Mouse (Mus musculus): ENCODE measurements around the gene Tmem196. TPM values are rescaled to one million over a fixed set of nuclear protein-coding genes. Genes with fewer than 3 reads are reported as not detected.

Tmem196 gene
- polyA plus RNA-seq (2012; rRNA removed) = 2.8 and 4.8 TPM in 2 replicates

DNA sequence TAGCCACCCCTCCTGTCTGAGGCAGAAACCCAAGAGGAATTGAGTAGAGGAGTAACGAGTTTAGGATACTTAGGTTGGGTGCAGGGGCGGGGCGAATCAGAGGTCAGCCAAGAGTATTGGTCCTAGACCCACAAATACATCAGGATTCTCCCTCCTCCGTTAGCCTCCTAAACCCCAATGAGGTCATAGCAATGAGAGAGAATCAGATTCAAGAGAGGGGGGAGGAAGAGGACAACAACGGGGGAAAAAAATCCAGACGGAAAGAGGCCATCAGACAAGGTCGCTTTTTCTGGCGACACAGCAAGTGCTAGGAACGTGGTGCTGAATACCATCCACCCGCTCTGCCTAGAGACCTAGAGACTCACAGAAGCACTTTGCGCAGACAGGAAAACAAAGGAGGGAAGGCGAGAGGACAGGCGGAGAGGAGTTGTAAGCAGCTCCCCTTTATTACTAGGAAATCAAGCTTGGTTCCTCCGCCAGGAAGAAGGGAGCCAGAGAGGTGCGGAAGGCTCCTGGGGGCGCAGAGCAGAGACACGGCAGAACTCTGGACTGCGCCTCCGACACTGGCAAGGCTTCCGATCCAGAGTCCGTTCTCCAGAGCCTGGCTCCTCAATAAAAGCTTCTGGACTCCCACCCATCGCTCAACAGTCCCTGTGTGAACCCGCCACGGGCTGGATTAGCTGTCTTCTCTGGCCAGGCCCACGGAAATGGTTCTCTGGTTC is at the start of gene Tmem196:
Gene Tmem196, plus strand, starts transcription at position 234 of the 722 bp plus-strand sequence.
- peak; percentile 80 for DNase-seq (ENCODE audit: low read depth)
- 0 out of 2 replicates have a peak, but pooled peaks have one; percentile 8 for TF ChIP-seq POLR2A (IDR thresholded peaks at IDR 0.05; ENCODE audit: borderline replicate concordance, extremely low read depth, insufficient read depth, insufficient read length, poor library complexity, severe bottlenecking)
- TF ChIP-seq CTCF (IDR thresholded peaks at IDR 0.05; ENCODE audit: borderline replicate concordance, extremely low read depth, insufficient read depth, insufficient read length) = no peak

GRCm38 (mm10) chr12:119946311-119946692 is 680 bp downstream of the Tmem196 start:
- peak; percentile 56 for DNase-seq (ENCODE audit: low read depth)
- TF ChIP-seq CTCF (IDR thresholded peaks at IDR 0.05; ENCODE audit: borderline replicate concordance, extremely low read depth, insufficient read depth, insufficient read length) = no peak
- peak; percentile 16; the same call in 1 of the 2 replicates for TF ChIP-seq POLR2A (IDR thresholded peaks at IDR 0.05; ENCODE audit: borderline replicate concordance, extremely low read depth, insufficient read depth, insufficient read length, poor library complexity, severe bottlenecking)

DNA sequence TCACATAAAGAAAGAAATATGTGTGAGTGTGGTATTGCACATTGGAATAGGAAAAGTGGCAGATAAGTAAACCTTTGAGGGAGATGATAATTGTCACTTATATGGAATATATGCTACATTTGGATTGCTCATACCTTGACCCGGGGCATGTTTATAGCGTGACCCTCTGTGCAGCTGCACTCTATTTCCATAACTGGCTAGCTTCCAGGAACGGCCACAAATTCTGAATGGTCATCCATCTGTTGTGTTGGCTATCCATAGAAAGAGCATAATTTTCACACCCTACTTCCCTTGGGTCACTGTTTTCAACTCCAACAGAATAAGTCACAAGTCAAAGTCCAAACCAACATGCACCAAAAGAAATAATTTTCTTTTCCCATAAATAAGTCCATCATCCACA is 11.4 kb downstream of the Tmem196 start:
- TF ChIP-seq POLR2A (IDR thresholded peaks at IDR 0.05; ENCODE audit: borderline replicate concordance, extremely low read depth, insufficient read depth, insufficient read length, poor library complexity, severe bottlenecking) (no peak), CTCF (IDR thresholded peaks at IDR 0.05; ENCODE audit: borderline replicate concordance, extremely low read depth, insufficient read depth, insufficient read length) (no peak)
- peak; percentile 24 for DNase-seq (ENCODE audit: low read depth)

DNA sequence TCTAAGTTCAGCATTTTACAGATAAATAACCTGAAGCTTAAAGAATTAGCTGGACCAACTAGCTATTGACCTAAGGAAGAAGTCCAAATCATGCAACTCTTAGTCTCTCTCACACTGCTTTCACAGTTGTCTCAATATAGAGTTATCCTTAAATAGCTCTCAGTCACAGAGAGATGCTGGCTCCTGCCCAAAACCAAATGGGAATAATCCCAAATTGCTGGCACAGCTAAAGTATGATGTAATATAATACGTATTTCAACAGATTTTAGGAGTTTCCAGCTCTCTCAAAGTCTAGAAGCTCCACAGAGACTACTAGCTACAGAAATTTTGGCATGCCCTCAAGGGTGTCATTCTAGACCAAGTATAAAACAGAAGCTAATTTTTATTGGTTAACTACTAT is 15.1 kb downstream of the Tmem196 start:
- TF ChIP-seq POLR2A (IDR thresholded peaks at IDR 0.05; ENCODE audit: borderline replicate concordance, extremely low read depth, insufficient read depth, insufficient read length, poor library complexity, severe bottlenecking) = no peak
- no peak for TF ChIP-seq CTCF (IDR thresholded peaks at IDR 0.05; ENCODE audit: borderline replicate concordance, extremely low read depth, insufficient read depth, insufficient read length)
- DNase-seq (ENCODE audit: low read depth) = peak; percentile 69

DNA sequence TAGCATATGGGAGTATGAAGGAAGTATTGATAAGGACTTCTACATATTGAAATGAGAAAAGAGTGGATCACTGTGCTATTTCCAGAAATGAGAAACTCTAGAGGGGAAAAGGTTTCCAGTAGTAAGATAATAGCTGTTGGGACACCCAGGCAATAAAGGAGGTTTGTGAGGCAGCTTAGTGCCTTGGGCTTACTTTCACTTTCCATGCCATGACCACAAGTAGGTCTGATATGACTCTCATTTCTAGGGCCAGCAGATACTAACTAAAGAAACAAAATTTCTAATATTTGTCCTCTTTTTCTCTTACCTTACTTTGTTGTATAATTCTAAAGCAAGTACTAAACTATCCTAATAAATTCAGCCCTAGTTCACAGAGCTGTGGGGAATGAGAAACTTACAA is 19.8 kb downstream of the Tmem196 start:
- no peak for DNase-seq (ENCODE audit: low read depth)
- TF ChIP-seq POLR2A (IDR thresholded peaks at IDR 0.05; ENCODE audit: borderline replicate concordance, extremely low read depth, insufficient read depth, insufficient read length, poor library complexity, severe bottlenecking) (no peak), CTCF (IDR thresholded peaks at IDR 0.05; ENCODE audit: borderline replicate concordance, extremely low read depth, insufficient read depth, insufficient read length) (no peak)

DNA sequence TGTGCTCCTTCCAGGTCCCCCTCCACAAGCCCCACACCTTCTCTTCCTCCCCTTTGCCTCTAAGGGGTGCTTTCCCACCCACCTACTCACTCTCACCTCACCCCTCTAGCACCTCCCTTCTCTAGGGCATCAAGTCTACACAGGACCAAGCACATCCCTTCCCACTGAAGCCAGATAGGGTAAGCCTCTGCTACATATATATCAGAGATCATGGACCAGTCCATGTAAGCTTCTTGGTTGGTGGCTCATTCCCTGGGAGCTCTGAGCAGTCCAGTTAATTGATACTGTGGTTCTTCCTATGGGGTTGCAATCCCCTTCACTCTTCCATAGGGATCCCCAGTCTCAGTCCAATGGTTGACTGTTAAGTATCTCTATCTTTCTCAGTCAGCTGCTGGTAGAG is 24.4 kb downstream of the Tmem196 start:
- TF ChIP-seq POLR2A (IDR thresholded peaks at IDR 0.05; ENCODE audit: borderline replicate concordance, extremely low read depth, insufficient read depth, insufficient read length, poor library complexity, severe bottlenecking) (no peak), CTCF (IDR thresholded peaks at IDR 0.05; ENCODE audit: borderline replicate concordance, extremely low read depth, insufficient read depth, insufficient read length) (no peak)

DNA sequence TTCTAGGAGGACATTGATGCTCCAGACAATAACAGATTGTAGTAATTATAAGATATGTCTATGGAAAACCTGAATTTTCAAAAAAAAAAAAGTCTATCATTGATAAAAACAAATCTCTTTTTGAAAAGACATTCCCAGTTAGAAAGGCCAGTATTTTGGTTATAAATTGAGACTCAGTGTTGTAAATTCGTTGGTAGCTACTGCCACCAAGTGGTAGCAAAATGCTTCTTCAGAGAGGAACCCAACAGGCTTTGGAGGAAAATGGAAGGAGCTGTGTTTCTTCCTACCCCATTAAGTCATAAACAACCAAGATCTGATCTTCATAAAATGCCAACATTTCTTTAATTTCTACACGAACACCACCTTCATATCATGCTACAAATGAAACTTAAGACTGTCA is 36.1 kb downstream of the Tmem196 start:
- TF ChIP-seq POLR2A (IDR thresholded peaks at IDR 0.05; ENCODE audit: borderline replicate concordance, extremely low read depth, insufficient read depth, insufficient read length, poor library complexity, severe bottlenecking) = no peak
- peak; percentile 67; the same call in 1 of the 2 replicates for TF ChIP-seq CTCF (IDR thresholded peaks at IDR 0.05; ENCODE audit: borderline replicate concordance, extremely low read depth, insufficient read depth, insufficient read length)
- peak; percentile 86 for DNase-seq (ENCODE audit: low read depth)

More for the DNA sequence above, 24.4 kb downstream of the Tmem196 start:
- no peak for DNase-seq (ENCODE audit: low read depth)

DNA sequence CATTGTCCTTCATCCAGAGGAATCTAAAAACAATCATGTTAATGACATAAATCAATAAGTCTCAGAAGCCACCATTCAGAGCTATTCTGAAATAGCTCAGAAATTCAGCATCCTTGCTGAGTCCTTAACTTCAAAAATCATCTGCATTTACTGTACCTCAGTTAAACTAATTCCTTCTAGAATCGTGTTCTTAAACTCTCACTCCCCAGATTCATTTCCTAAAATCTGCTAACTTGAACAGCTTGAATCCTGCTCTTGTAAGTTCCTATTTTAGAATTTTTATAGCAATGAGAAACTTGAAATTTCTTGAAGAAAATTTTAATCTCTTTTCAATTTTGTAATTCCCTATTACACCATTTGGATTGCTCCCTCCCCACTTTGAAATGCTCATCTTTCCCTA is 52.6 kb downstream of the Tmem196 start:
- no peak for TF ChIP-seq POLR2A (IDR thresholded peaks at IDR 0.05; ENCODE audit: borderline replicate concordance, extremely low read depth, insufficient read depth, insufficient read length, poor library complexity, severe bottlenecking)
- TF ChIP-seq CTCF (IDR thresholded peaks at IDR 0.05; ENCODE audit: borderline replicate concordance, extremely low read depth, insufficient read depth, insufficient read length) = no peak
- no peak for DNase-seq (ENCODE audit: low read depth)

DNA sequence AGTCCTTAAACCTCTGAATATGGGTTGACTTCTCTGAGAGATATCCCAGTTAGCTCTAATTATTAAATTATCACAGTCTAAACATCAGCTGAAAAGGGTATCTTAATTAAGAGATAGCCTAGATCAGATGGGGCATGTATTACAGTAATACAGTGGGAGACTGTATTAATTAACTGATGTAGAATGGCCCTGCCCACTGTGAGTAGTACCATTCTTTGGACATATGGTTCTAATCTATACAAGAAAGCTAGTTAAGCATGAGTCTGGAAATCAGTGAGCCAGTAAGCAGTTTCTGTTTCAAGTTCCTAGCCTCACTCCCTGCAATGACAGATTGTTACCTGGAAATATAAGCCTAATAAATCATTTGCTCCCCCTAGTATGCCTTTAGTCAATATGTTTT is 58.7 kb downstream of the Tmem196 start:
- peak; percentile 34 for DNase-seq (ENCODE audit: low read depth)
- no peak for TF ChIP-seq POLR2A (IDR thresholded peaks at IDR 0.05; ENCODE audit: borderline replicate concordance, extremely low read depth, insufficient read depth, insufficient read length, poor library complexity, severe bottlenecking)
- no peak for TF ChIP-seq CTCF (IDR thresholded peaks at IDR 0.05; ENCODE audit: borderline replicate concordance, extremely low read depth, insufficient read depth, insufficient read length)

DNA sequence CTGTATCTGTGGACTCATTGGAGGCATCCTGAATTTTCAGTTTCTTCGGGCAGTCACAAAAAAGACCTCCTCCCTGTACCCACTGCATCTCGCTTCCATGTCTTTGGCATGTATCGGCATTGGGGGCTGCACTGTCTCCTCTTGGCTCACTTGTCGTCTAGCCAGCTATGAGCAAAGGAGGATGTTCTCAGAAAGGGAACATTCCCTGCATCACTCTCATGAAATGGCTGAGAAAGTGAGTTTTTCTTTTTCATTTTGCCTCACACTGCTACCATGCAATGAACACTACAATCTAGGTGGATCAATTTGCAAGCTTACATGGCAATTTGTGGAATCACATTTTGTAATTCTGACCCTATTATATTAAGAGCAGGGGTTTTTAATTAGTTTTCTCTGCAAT is 69.1 kb downstream of the Tmem196 start:
- DNase-seq (ENCODE audit: low read depth) = peak; percentile 72
- TF ChIP-seq CTCF (IDR thresholded peaks at IDR 0.05; ENCODE audit: borderline replicate concordance, extremely low read depth, insufficient read depth, insufficient read length) (no peak), POLR2A (IDR thresholded peaks at IDR 0.05; ENCODE audit: borderline replicate concordance, extremely low read depth, insufficient read depth, insufficient read length, poor library complexity, severe bottlenecking) (no peak)

- TF ChIP-seq CTCF (IDR thresholded peaks at IDR 0.05; ENCODE audit: borderline replicate concordance, extremely low read depth, insufficient read depth, insufficient read length) (no peak), POLR2A (IDR thresholded peaks at IDR 0.05; ENCODE audit: borderline replicate concordance, extremely low read depth, insufficient read depth, insufficient read length, poor library complexity, severe bottlenecking) (no peak)
- peak; percentile 84 for DNase-seq (ENCODE audit: low read depth)
These were observed 69.6 kb downstream of the Tmem196 start for GRCm38 (mm10) chr12:120015201-120015600.

- DNase-seq (ENCODE audit: low read depth) = peak; percentile 84
These were observed 82.7 kb downstream of the Tmem196 start for GRCm38 (mm10) chr12:120028089-120028959.

All from brain, embryonic 14.5 days (tissue).